Mouse (Mus musculus): ENCODE measurements around the gene Adipor2. TPM values are rescaled to one million over a fixed set of nuclear protein-coding genes. Genes with fewer than 3 reads are reported as not detected.

Gene Adipor2
- total RNA-seq, 2 experiments from 2014 or later = 38.4 to 41.3 TPM

DNA sequence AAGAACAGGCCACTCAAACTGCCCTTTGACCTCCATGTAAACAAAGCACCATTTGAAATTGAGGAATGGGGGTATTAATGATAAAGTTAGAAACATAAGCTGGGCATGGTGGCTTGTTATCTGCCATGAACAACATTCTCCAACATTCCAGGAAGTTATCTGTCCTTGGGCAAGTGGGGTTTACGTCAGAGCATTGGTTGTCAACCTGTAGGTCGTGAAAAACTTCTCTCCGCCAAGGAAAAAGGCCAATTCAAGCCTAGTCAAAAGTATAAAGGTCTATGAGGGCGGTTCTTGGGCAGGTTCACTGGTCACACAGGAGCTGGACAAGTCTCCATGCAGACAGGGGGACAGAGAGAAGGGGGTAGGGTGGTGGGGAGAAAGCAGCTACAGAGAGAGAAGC, 3.5 kb upstream of the Adipor2 start:
- no peak for DNase-seq (ENCODE audit: low spot score in 2 of 2)

DNA sequence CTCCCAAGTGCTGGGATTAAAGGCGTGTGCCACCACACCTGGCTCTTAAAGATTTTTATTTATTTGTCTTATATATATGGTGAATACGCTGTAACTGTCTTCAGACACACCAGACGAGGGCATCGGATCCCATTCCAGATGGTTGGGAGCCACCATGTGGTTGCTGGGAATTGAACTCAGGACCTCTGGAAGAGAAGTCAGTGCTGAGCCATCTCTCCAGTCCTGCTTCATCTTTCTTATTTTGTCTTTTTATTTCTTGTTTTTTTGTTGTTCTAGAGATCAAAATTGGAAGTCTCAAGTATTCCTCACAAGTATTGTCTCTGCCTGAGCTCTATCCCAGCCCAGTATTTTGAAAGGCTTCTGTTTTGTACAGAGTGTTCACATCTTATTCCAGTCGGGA, 2.9 kb upstream of the Adipor2 start:
- no peak for DNase-seq (ENCODE audit: low spot score in 2 of 2)

DNA sequence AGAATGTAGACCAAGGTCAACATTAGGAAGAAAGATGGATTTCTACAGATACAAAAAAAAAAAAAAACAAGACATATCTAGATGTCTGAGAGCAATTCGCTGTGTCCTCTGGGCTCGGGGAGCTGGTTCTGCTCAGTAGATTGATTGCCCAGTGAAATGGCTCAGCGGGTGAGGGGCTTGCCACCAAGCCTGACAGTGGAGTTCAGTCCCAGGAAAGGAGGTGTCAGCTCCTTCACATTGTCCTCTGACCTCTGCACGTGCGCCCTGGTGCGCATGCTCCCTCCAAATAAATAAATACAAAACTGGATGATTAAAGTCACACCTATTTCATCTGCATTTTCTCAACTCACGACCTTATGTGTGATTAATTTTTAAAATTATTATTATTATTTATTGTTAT, 1.9 kb upstream of the Adipor2 start:
- no peak for DNase-seq (ENCODE audit: low spot score in 2 of 2)

DNA sequence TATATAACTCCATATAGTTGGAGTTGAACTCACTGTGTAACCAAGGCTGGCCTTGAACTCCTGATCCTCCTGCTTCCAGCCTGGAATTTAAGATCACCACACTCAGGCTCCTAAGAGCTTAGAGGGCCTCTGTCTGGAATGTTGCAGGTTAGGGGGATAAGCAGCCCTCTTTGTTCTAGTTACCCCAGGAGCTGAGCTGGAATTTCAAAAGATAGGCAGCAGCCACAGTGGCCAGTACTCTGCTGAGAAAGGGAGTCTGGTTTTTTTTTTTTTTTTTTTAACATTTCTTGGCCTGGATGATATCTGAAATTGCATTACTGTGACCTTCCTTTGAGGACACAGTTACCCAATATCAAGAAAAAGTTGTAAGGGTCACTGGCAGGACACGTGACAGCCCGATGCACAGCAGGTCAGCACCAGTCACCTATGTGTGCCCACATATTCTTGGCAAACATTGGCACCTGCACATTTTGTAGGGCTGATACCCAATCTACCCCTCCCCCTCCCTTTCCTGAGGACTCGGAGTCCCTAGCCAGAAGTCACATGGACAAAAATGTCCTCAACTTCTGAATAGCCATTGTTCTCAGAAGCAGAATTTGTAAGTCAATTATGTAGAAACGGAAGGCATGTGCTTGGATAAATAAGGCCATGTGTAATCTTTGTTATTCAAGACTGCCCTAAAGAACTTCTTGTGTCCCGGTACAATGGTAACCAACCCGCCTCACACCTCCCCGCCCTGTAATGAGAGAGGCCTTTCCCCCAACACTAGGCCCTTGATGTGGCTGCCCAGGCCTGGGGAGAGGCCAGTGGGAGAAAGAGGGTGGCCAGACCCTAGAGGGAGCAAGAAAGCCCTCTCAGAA, 1.1 kb upstream of the Adipor2 start:
- peak; percentile 38 to 50 for DNase-seq (ENCODE audit: low spot score in 2 of 2)

DNA sequence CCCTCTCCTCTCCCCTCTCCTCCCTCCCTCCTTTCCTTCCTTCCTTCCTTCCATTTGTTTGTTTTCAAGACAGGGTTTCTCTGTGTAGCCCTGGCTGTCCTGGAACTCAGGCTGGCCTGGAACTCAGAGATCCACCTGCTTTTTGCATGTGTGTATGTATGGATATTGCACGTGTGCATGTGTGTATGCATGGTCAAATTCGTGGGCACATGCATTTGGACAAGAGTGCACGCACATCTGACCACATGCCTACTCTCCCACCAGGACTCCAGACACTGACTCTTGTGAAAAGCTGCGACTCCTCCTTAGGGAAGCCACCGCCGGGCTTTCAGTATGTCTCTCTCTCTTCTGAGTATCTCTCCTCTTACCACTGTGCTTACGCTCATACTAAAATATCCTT, 317 bp upstream of the Adipor2 start:
- no peak for DNase-seq (ENCODE audit: low spot score in 2 of 2)

DNA sequence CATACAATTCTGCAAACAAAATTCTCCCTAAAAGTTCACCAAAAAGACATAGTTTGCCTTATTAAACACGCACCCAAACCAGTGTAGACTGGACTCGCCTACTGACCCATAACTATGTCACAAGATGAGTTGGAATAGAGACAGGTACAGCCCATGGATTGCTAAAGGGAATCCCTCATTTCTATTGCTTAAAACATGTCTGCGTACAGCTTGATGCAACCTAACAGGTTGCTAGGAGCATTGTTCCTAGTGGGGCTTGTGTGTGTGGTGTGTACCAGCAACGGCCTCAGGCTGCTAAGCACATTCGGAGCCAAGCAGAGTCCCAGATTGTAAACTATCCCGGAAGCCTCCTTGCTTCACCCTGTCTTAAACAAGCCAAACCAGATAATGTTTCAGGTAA, 861 bp downstream of the Adipor2 start:
- DNase-seq (ENCODE audit: low spot score in 2 of 2) = no peak

DNA sequence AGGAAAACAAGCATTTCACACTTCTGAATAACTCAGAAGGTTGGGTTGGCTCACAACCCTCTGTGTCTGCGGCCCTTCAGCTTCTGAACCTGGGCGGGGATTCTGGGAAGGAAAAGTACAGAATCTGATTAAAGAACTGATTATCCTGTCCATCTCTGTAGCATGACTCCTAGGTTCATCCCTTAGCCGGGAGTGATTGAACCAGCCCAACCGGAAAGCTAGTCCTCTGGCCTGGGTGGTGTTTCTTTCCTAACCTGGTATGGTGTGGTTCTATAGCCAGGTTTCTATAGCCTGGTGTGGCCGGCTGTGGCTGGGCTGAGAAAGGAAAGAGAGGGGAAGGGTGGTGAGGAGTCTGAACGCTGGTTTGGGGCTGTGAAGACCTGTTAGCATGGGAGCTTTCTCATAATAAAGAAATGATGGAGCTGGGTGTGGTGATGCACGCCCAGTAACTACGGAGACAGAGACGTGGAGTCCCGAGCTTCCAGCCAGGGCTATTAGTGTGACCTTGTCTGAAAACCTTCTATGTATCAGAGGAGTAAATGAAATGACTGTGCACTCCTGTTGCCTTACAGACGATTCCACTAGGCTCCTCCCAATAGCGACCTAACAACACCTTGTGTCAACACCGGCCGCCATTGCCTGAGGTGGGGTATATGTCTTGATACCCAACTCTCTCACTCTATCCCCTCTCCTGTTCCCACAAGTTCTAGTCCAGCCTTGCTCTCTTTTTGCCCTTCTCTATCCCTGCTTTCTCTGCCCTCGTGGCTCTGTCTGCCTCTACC, 3.1 kb downstream of the Adipor2 start:
- no peak for DNase-seq (ENCODE audit: low spot score in 2 of 2)

DNA sequence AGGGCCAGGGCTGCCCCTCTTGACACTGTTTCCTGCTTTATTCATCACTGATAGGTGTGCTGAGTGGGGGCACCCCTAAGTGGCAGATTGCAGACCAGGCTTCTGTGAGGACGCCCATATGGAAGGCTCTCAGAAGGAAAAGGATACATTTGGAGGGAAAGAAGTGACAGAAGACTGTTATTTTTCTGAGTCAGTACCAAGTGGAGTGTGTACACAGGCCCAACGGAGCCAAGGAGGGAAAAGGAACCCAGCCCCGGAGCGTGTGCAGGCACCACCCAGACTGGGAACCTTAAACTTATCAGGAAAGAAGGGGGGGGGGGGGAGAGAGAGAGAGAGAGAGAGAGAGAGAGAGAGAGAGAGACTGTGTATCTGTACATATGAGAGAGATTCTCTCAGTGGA, 4.9 kb downstream of the Adipor2 start:
- DNase-seq (ENCODE audit: low spot score in 2 of 2) = no peak

DNA sequence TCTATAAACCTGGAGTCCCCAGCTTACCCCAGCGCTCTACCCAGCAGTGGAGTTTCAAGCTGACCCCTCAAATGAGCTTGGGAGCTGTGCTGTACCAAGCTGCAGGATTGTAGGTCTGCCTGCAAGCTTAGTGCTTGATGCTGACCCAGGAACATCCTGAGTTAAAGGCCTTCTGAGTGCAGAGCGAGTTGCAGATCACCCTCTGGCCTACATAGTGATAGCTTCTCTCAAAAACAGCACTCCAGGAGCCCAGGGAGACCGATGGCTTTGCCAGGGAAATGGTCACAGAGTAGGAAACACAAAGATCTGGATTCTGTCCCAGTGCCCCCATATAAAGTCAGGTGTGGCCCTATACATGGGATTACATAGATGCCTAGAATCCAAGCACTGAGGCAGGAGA, 6.0 kb downstream of the Adipor2 start:
- no peak for DNase-seq (ENCODE audit: low spot score in 2 of 2)

DNA sequence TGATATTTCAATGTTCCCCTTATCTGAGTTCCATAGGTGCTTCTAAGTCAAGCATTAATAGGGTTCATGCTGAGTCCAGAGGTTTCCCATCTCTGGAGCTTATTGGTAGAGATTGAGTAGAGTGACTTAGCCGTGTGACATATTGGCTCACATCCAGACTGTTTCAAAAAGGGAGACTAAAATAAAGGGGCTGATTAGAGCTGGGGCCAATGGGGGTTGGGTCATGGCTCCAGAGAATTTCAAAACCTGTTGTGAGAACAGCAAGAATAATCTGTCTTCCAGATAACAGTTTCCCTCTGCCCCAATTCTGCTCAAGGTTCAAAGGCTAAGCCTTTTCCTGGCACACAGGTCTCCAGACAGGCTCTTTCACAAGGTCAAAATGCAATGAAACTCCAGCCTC, 7.7 kb downstream of the Adipor2 start:
- DNase-seq (ENCODE audit: low spot score in 2 of 2) = no peak

DNA sequence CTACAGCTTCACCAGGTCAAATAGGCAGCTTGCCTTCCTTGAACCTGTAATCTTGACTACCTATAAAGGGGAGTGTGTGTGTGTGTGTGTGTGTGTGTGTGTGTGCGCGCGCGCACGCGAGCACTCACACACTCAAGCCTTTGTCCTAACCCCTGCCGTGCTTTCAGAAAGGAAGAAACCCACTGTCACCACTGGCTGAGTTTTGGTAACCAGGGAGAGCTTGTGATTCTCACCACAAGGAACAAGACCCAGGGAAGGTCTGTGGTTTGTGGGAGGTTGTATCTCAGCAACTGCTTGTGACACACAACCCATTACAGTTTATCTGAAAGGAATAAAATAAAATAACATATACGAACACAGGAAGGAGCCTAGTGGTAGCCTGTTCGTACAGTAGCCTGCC, 8.9 kb downstream of the Adipor2 start:
- DNase-seq (ENCODE audit: low spot score in 2 of 2) = no peak

DNA sequence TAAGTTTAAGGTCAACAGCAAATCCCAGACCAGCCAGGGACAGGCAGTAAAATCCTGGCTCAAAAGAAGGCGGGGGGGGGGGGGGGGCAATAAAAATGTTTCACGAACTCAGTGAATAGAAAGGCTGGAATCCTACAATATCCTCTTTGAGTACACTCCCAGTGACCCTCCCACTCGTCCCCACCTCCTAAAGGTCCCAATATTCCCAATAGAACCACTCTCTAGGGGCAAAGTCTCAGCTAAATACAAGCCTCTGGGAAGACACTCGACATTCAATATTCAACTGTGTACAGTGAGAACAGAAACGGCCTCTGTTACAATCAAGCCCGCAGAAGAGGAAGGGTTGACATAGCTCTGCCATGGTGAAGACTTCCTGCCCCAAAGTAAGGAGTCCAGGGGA, 9.7 kb downstream of the Adipor2 start:
- no peak for DNase-seq (ENCODE audit: low spot score in 2 of 2)

DNA sequence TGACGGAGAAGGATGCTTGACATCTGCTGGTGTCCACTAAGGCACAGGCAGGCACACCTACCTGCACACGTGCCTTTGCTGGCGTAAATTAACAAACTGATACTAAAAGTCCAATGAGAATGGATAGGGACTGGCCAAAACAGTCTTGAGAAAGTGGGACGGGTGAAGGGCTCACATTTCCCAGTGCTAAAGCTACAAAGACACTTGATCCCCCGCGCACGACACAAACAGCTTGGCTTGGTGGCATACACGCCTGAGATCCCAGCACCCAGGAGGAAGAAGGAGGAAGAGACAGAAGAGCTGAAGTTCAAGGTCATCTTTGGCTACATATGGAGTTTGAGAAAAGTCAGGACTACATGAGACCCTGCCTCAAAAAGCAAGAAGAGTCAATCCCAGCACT, 11.0 kb downstream of the Adipor2 start:
- no peak for DNase-seq (ENCODE audit: low spot score in 2 of 2)

DNA sequence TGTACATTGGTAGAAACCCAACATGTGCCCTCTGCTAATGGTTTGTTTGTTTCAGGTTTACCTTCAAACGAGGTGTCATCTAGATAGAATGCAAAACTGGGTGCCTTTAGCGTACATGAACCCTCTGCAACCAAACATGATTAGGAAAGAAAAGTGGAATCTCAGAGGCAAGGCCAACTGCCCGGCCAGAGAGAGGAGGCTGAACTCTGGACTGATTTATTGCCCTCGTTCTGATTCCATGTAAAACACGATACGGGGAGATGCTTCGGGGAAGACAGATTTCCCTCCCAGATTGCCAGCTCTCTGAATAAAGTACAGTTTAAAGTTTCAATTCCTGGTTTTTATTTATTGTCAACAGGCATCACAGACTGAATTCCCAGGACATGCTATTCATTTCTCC, 12.2 kb downstream of the Adipor2 start:
- DNase-seq (ENCODE audit: low spot score in 2 of 2) = no peak

DNA sequence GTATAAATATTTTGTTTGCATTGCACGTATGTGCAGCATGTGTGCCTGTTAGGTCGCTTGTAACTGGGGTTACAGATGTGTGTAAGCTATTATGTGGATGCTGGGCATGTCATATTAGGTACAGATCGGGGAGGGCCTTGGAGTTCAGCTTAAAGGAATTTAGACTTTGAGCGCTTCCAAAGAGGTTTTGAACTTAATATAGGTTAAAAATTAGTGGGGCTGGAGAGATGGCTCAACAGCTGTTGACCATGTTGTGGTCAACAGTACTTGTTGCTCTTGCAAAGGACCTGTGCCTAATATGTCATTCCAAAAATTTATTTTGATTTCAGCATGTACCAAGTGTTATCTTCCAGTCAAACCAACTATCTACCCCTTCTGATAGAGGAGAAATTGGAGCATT, 12.7 kb downstream of the Adipor2 start:
- no peak for DNase-seq (ENCODE audit: low spot score in 2 of 2)

DNA sequence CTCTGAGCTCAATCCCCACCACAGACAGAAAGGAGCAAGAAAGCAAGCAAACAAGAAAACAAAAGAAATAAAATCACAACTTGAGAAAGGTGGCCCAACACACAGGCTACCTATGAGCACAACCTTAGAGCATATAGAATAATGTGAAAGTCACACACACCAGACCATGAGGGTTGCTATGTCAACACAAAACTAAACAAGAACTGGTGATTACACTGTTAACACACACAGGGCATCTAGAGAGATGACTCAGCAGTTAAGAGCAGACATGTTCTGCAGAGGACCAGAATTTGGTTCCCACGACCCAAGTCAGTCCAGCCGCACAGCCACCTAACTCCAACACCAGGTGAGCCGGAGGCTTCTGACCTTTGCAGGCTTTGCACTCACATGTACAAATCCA, 14.5 kb downstream of the Adipor2 start:
- DNase-seq (ENCODE audit: low spot score in 2 of 2) = no peak

DNA sequence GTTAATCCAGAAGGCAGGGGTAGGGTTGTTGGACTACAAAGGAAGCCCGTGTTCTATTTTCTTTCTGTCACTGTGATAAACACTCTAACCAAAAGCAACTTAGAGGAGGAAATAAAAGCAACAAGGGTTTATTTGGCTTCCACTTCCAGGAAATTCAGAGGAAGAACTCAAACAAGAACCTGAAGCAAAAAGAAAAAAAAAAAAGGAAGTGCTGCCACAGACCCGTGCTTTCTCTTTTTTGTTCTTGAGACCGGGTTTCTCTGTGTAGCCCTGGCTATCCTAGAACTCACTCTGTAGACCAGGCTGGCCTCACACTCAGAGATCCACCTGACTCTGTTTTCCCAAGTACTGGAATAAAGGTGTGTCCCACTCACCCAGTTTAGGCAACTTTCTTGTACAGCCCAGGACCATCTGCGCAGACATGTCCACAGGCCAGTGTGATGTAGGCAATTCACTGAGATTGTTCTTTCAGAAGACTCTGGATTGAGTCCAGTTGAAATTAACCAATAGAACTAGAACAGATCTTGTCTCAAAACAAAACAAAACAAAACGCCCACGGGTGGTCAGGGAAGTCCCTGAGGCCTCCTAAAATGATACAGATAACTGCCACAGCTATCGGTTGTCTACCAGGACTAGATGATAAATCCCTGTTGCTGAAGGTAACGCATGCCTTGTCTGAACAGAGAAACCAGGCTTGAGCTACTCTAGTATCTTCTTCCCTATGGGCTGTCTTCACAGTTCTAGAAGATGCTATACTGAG, 15.8 kb downstream of the Adipor2 start:
- no peak for DNase-seq (ENCODE audit: low spot score in 2 of 2)

DNA sequence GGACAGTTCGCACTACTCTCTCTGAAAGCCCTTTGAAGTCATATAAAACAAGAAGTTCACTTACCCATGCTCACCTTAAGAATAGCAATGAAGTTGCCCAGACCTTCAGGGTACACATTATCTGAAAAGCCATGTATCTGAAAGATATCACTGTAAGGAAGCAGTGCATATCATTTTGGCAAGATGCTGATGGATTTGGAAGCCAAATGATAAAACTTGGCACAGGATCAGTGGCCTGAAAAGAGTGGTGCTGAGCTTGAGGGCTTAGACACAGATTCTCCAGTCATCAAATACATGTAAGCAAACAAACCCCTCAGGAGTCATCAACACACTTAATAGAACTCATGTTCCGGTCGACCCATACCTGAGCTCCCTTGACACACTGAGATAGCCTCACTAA, 16.9 kb downstream of the Adipor2 start:
- DNase-seq (ENCODE audit: low spot score in 2 of 2) = no peak

DNA sequence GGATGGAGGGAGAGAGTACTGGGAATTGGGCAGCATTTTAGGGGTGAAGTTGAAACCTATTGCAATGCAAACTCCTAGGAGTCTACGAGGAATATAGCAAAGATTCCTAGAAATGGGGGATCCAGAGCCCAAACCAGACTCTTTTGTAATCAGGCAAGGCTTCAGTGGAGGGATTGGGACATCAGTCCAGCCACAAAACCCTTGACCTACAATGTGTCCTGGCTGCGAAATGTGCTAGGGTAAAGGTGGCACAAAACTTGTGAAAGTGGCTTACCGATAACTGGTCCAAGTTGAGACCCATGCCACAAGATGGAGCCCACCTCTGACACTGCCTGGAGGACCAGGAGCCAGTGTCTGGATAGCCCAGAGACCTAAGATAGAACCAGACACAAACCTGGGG, 18.1 kb downstream of the Adipor2 start:
- DNase-seq (ENCODE audit: low spot score in 2 of 2) = no peak

DNA sequence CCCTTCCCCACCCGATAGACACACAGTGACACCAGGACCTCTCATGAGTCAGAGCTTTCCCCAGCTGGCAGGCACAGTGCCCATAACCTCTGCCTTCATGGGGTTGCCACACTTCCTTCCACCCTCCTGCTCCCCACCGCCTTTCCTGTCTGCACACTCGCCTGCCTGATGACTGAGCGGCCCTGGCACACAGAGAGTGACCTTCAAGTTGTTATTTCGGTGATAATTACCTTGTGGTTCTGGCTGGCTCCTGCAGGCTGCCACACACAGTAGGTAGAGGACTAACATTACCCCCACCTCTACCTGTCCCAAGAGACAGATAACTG, 21.2 kb downstream of the Adipor2 start:
- DNase-seq (ENCODE audit: low spot score in 2 of 2) = no peak

DNA sequence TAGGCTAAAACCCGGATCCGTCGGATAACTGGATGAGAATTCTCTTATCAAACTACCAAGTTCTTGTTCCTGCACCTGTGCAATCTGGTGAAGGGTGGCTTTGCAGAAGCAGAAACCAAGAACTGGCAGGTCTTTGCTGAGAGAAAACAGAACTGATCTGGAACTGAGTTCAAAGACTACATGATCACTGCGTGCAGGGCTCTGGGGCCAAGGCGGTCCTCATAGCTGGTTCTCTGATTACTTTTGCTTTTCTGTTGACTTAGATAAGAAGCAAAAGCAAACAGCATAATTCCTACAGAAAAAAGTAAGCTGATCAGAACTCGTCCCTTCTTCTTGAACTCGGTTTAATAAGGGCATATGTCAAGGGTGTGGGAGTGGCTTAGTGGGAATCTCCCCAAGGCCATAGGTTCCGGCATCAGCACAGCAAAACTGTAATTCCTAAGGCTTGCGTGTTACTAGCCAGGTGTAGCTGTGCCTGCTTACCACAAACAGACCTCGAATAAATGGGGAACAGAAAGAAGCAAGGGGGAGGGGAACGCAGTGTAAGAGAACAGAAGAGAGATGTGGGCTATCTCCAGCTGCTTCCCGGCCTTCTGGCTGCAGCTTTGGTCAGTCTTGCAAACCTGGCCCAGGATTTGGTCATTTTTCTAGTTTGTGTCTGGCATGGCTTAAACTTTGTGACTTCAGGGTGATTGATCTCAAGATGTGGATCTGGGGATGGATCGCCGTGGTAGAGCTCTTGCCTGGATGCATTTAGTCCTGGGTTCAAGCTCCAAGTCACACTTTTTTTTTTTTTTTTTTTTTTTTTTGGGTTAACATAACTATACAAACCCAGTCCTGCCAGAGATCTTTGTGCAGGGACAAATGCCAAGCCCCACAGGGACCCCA, 21.8 kb downstream of the Adipor2 start:
- DNase-seq (ENCODE audit: low spot score in 2 of 2) = no peak

Data from layer of hippocampus, postnatal 10 days (tissue).